In genomic region chr14:71030164-71030880, GRCm38 (mm10) we compare ENCODE assay signal across 17 mouse cellular contexts.
DNase-seq lines count a peak whose midpoint lies in the region; ATAC-seq and TF ChIP-seq lines count a peak whose summit lies in the region.
"Had no signal": no experiment of that assay in that cellular context is flagged by ENCODE, and none has a peak within 500 bp of the region (broad histone marks: within the 10 kb centered on the region; RNA-seq: fewer than 3 reads in every experiment).

No protein-coding gene starts in this region.

- 80% methylated on average over 9 of the region's 9 CpGs for WGBS in forebrain, embryonic 10.5 days
- WGBS in forebrain, postnatal 0 days, result 68% methylated on average over 9 of the region's 9 CpGs
- 80% methylated on average over 9 of the region's 9 CpGs for WGBS in midbrain, embryonic 10.5 days
- WGBS in midbrain, postnatal 0 days, result 62% methylated on average over 9 of the region's 9 CpGs
- WGBS in hindbrain, postnatal 0 days, result 57% methylated on average over 9 of the region's 9 CpGs
- 83% methylated on average over 9 of the region's 9 CpGs for WGBS in stomach, postnatal 0 days
- 86% methylated on average over 9 of the region's 9 CpGs for WGBS in kidney, adult 2 months

- TF ChIP-seq EP300 in stomach, postnatal 0 days (optimal IDR thresholded peaks at IDR 0.05), result no peak

- 0 out of 2 replicates have a peak overlapping the region, but pooled peaks have one; percentile 46 for H3K27ac ChIP-seq in forebrain, embryonic 10.5 days
- no peak overlapping the region for H3K27ac ChIP-seq in forebrain, postnatal 0 days (ENCODE audit: low read depth, low read length)
- H3K27ac ChIP-seq in midbrain, embryonic 10.5 days (replicated peaks), result 0 out of 2 replicates have a peak overlapping the region, but pooled peaks have one; percentile 43
- H3K27ac ChIP-seq in midbrain, postnatal 0 days (ENCODE audit: low read depth, low read length), result no peak overlapping the region
- H3K27ac ChIP-seq in hindbrain, postnatal 0 days, result no peak overlapping the region
- no peak overlapping the region for H3K27ac ChIP-seq in stomach, postnatal 0 days (replicated peaks)
- no peak overlapping the region for H3K27ac ChIP-seq in kidney, adult 2 months (ENCODE audit: insufficient read depth, low read depth, low read length)
- H3K27ac ChIP-seq: gastrocnemius, adult 2 months; heart, embryonic 13.5 days; liver, embryonic 14.5 days; macrophage had no signal

- H3K36me3 ChIP-seq in forebrain, embryonic 10.5 days (replicated peaks), result no peaks in the 10 kb centered on the region
- no peaks in the 10 kb centered on the region for H3K36me3 ChIP-seq in forebrain, postnatal 0 days (ENCODE audit: insufficient read depth)
- H3K36me3 ChIP-seq in midbrain, embryonic 10.5 days, result no peaks in the 10 kb centered on the region
- no peaks in the 10 kb centered on the region for H3K36me3 ChIP-seq in midbrain, postnatal 0 days (ENCODE audit: insufficient read depth, low read length)
- H3K36me3 ChIP-seq in hindbrain, postnatal 0 days (ENCODE audit: insufficient read depth, low read length), result no peaks in the 10 kb centered on the region
- no peaks in the 10 kb centered on the region for H3K36me3 ChIP-seq in stomach, postnatal 0 days (ENCODE audit: control insufficient read depth, insufficient read depth, low read length)
- no peaks in the 10 kb centered on the region for H3K36me3 ChIP-seq in kidney, adult 2 months (ENCODE audit: control insufficient read depth, insufficient read depth, low read length)
- H3K36me3 ChIP-seq: heart, embryonic 13.5 days had no signal

- H3K4me1 ChIP-seq in forebrain, embryonic 10.5 days, result peaks cover 24% of the 10 kb centered on the region
- no peaks in the 10 kb centered on the region for H3K4me1 ChIP-seq in forebrain, postnatal 0 days (ENCODE audit: insufficient read depth)
- peaks cover 10% of the 10 kb centered on the region; the same call in 1 of the 2 replicates for H3K4me1 ChIP-seq in midbrain, embryonic 10.5 days
- no peaks in the 10 kb centered on the region for H3K4me1 ChIP-seq in midbrain, postnatal 0 days (ENCODE audit: insufficient read depth, low read length)
- H3K4me1 ChIP-seq in hindbrain, postnatal 0 days (ENCODE audit: insufficient read depth, low read length), result no peaks in the 10 kb centered on the region
- H3K4me1 ChIP-seq in stomach, postnatal 0 days (replicated peaks; ENCODE audit: control insufficient read depth, insufficient read depth), result no peaks in the 10 kb centered on the region
- no peaks in the 10 kb centered on the region for H3K4me1 ChIP-seq in kidney, adult 2 months (ENCODE audit: control insufficient read depth, insufficient read depth, low read length)

- H3K9ac ChIP-seq in forebrain, postnatal 0 days, result no peak overlapping the region
- no peak overlapping the region for H3K9ac ChIP-seq in midbrain, postnatal 0 days (replicated peaks; ENCODE audit: low read length, poor library complexity, severe bottlenecking)
- no peak overlapping the region for H3K9ac ChIP-seq in hindbrain, postnatal 0 days (replicated peaks; ENCODE audit: low read length)
- no peak overlapping the region for H3K9ac ChIP-seq in stomach, postnatal 0 days (ENCODE audit: low read length)
- H3K9ac ChIP-seq: heart, embryonic 13.5 days; liver, embryonic 14.5 days had no signal

- H3K27me3 ChIP-seq in forebrain, embryonic 10.5 days (ENCODE audit: poor library complexity, severe bottlenecking), result no peaks in the 10 kb centered on the region
- no peaks in the 10 kb centered on the region for H3K27me3 ChIP-seq in forebrain, postnatal 0 days (ENCODE audit: insufficient read depth, low read length)
- H3K27me3 ChIP-seq in midbrain, embryonic 10.5 days (ENCODE audit: low read depth, poor library complexity, severe bottlenecking), result no peaks in the 10 kb centered on the region
- no peaks in the 10 kb centered on the region for H3K27me3 ChIP-seq in midbrain, postnatal 0 days (ENCODE audit: insufficient read depth, low read length)
- no peaks in the 10 kb centered on the region for H3K27me3 ChIP-seq in hindbrain, postnatal 0 days (ENCODE audit: insufficient read depth, low read length)
- H3K27me3 ChIP-seq in stomach, postnatal 0 days (ENCODE audit: control insufficient read depth, insufficient read depth, low read length), result no peaks in the 10 kb centered on the region
- no peaks in the 10 kb centered on the region for H3K27me3 ChIP-seq in kidney, adult 2 months (replicated peaks; ENCODE audit: control insufficient read depth, insufficient read depth, low read length)
- H3K27me3 ChIP-seq: heart, embryonic 13.5 days had no signal

- H3K9me3 ChIP-seq in forebrain, embryonic 10.5 days, result no peaks in the 10 kb centered on the region
- H3K9me3 ChIP-seq in forebrain, postnatal 0 days (ENCODE audit: low read length), result no peaks in the 10 kb centered on the region
- no peaks in the 10 kb centered on the region for H3K9me3 ChIP-seq in midbrain, embryonic 10.5 days (replicated peaks)
- H3K9me3 ChIP-seq in midbrain, postnatal 0 days (ENCODE audit: low read length), result no peaks in the 10 kb centered on the region
- no peaks in the 10 kb centered on the region for H3K9me3 ChIP-seq in hindbrain, postnatal 0 days (ENCODE audit: low read length)
- H3K9me3 ChIP-seq in stomach, postnatal 0 days (ENCODE audit: control insufficient read depth, low read length), result no peaks in the 10 kb centered on the region
- H3K9me3 ChIP-seq: heart, embryonic 13.5 days had no signal

- no peak overlapping the region for H3K4me2 ChIP-seq in forebrain, postnatal 0 days (ENCODE audit: low read depth)
- no peak overlapping the region for H3K4me2 ChIP-seq in midbrain, postnatal 0 days (ENCODE audit: low read depth, low read length, poor library complexity, severe bottlenecking)
- H3K4me2 ChIP-seq in hindbrain, postnatal 0 days (ENCODE audit: low read depth, low read length), result no peak overlapping the region
- no peak overlapping the region for H3K4me2 ChIP-seq in stomach, postnatal 0 days (replicated peaks; ENCODE audit: low read depth)
- H3K4me2 ChIP-seq: heart, embryonic 13.5 days had no signal

- TF ChIP-seq CTCF in forebrain, postnatal 0 days (IDR thresholded peaks at IDR 0.05; ENCODE audit: low read depth), result no peak
- TF ChIP-seq CTCF in midbrain, postnatal 0 days (IDR thresholded peaks at IDR 0.05), result no peak
- no peak for TF ChIP-seq CTCF in hindbrain, postnatal 0 days (IDR thresholded peaks at IDR 0.05; ENCODE audit: low read depth)
- no peak for TF ChIP-seq CTCF in stomach, postnatal 0 days (IDR thresholded peaks at IDR 0.05; ENCODE audit: low read depth)
- TF ChIP-seq CTCF in kidney, adult 2 months (conservative IDR thresholded peaks at IDR 0.05; ENCODE audit: insufficient read depth, insufficient read length, low read depth, low read length), result no peak

- no peak overlapping the region for H3K4me3 ChIP-seq in forebrain, embryonic 10.5 days
- H3K4me3 ChIP-seq in forebrain, postnatal 0 days (ENCODE audit: low read depth, low read length), result no peak overlapping the region
- H3K4me3 ChIP-seq in midbrain, embryonic 10.5 days, result no peak overlapping the region
- no peak overlapping the region for H3K4me3 ChIP-seq in midbrain, postnatal 0 days (ENCODE audit: low read depth, low read length)
- H3K4me3 ChIP-seq in hindbrain, postnatal 0 days (ENCODE audit: low read length), result no peak overlapping the region
- H3K4me3 ChIP-seq in stomach, postnatal 0 days (ENCODE audit: low read depth, low read length), result no peak overlapping the region
- H3K4me3 ChIP-seq in kidney, adult 2 months (ENCODE audit: insufficient read depth, low read depth, low read length), result no peak overlapping the region
- H3K4me3 ChIP-seq: gastrocnemius, adult 2 months; heart, embryonic 13.5 days had no signal

- TF ChIP-seq POLR2A in kidney, adult 2 months (IDR thresholded peaks at IDR 0.05; ENCODE audit: low read depth, low read length), result no peak

- no peak for DNase-seq in forebrain, embryonic 10.5 days (ENCODE audit: extremely low spot score, low spot score)
- no peak for DNase-seq in forebrain, postnatal 0 days
- no peak for DNase-seq in midbrain, embryonic 10.5 days (ENCODE audit: low spot score)
- no peak for DNase-seq in midbrain, postnatal 0 days (ENCODE audit: low spot score)
- peak; percentile 34 for DNase-seq in hindbrain, postnatal 0 days (ENCODE audit: low spot score)
- peak; percentile 32 for DNase-seq in lung, postnatal 36 days
- no peak for DNase-seq in stomach, postnatal 0 days (ENCODE audit: low spot score)
- DNase-seq in kidney, adult 2 months, result no peak
- DNase-seq: embryo, embryonic 11 days; gastrocnemius, adult 2 months; kidney, adult 9 months; kidney, postnatal 25 days; right cerebral cortex, adult 18-20 months; thymus, postnatal 14 days had no signal

- no peak for ATAC-seq in forebrain, postnatal 0 days
- ATAC-seq in midbrain, postnatal 0 days (ENCODE audit: low FRiP score), result no peak
- ATAC-seq in hindbrain, postnatal 0 days, result no peak
- no peak for ATAC-seq in stomach, postnatal 0 days (ENCODE audit: low FRiP score, low TSS enrichment)

Comparison
In these comparisons a context has a peak if more than half of its experiments do, and no peak if none do; other contexts are left out.
1. H3K27ac ChIP-seq: peak in forebrain, embryonic 10.5 days (single experiment) and midbrain, embryonic 10.5 days (single experiment); none in forebrain, postnatal 0 days (single experiment), midbrain, postnatal 0 days (single experiment), hindbrain, postnatal 0 days (single experiment), stomach, postnatal 0 days (single experiment) and kidney, adult 2 months (single experiment).
2. DNase-seq: peak in hindbrain, postnatal 0 days (single experiment) and lung, postnatal 36 days (single experiment); none in forebrain, embryonic 10.5 days (single experiment), forebrain, postnatal 0 days (single experiment), midbrain, embryonic 10.5 days (single experiment), midbrain, postnatal 0 days (single experiment), stomach, postnatal 0 days (single experiment) and kidney, adult 2 months (single experiment).